Mouse (Mus musculus) embryonic facial prominence, embryonic 12.5 days (tissue): ENCODE results near the gene Gemin7. TPM values are rescaled to one million over a fixed set of nuclear protein-coding genes. Genes with fewer than 3 reads are reported as not detected.
A peak's percentile ranks its signal among the peaks of the same experiment; 100 is the strongest.

Experiments
- ATAC-seq: fragments of 200-750 bp; cut with Nextera tagmentation; 2 replicates; pipeline ENCODE4 v1.8.0; 2017; ENCODE audit not compliant: insufficient number of reproducible peaks, insufficient read depth, low FRiP score, low TSS enrichment
- H3K27ac ChIP-seq: fragments of 300-500 bp; sonication (generic); 2 replicates; pipeline ENCODE4 v1.5.1; 2016; ENCODE audit warnings: mild to moderate bottlenecking
- H3K27me3 ChIP-seq: fragments of 300-500 bp; sonication (generic); 2 replicates; pipeline ENCODE4 v1.6.1; 2016; ENCODE audit warnings: mild to moderate bottlenecking, moderate library complexity
- H3K36me3 ChIP-seq: fragments of 300-500 bp; sonication (generic); 2 replicates; pipeline ENCODE4 v1.6.1; 2016; ENCODE audit warnings: mild to moderate bottlenecking
- H3K4me1 ChIP-seq: fragments of 300-500 bp; sonication (generic); 2 replicates; pipeline ENCODE4 v1.6.1; 2016
- H3K4me2 ChIP-seq: fragments of 300-500 bp; sonication (generic); replicated peaks from 2 replicates; pipeline ENCODE4 v1.6.1; 2016; ENCODE audit warnings: mild to moderate bottlenecking, moderate library complexity
- H3K4me3 ChIP-seq: fragments of 300-500 bp; sonication (generic); 2 replicates; pipeline ENCODE4 v1.5.1; 2016; ENCODE audit warnings: mild to moderate bottlenecking
- H3K9ac ChIP-seq: fragments of 300-500 bp; sonication (generic); 2 replicates; pipeline ENCODE4 v1.6.1; 2016; ENCODE audit warnings: mild to moderate bottlenecking, moderate library complexity
- H3K9me3 ChIP-seq: fragments of 300-500 bp; sonication (generic); 2 replicates; pipeline ENCODE4 v1.6.1; 2016; ENCODE audit warnings: mild to moderate bottlenecking, moderate library complexity
- WGBS: fragments of 180-500 bp; shearing (Covaris S2); methylation state at CpG from one replicate; pipeline ENCODE4 v1.1.7; 2016; 5-methylcytosine and 5-hydroxymethylcytosine counted together
- polyA plus RNA-seq: library from polyadenylated mRNA; unstranded; fragments of >200 nt; fragmentation: Nextera tagmentation; extraction: Ambion mirVana; gene quantifications from 2 replicates; pipeline ENCODE4 v1.2.1, GENCODE M21; 2016

Gene Gemin7
- polyA plus RNA-seq, 1 experiment from 2014 or later, result 150 TPM

- no peaks in the 10 kb centered on the region for H3K9me3 ChIP-seq
- H3K36me3 ChIP-seq, result peaks cover 27% of the 10 kb centered on the region
- ATAC-seq, result peak; percentile 90
- under 1% methylated on average over 57 of the region's 57 CpGs for WGBS
- peak within 1 kb of the TSS; percentile 97 for H3K9ac ChIP-seq
- H3K27ac ChIP-seq, result peak within 1 kb of the TSS; percentile 72
- H3K4me3 ChIP-seq, result peak within 1 kb of the TSS; percentile 99
- peaks cover 18% of the 10 kb centered on the region for H3K4me1 ChIP-seq
- H3K27me3 ChIP-seq, result no peaks in the 10 kb centered on the region
- H3K4me2 ChIP-seq, result peak within 1 kb of the TSS; percentile 91
Observed at GRCm38 (mm10) chr7:19603849-19604605, 26.6 kb upstream of the Gemin7 start, which contains the start of gene Clasrp. Gene Clasrp, minus strand, starts transcription at chr7:19604486.

GRCm38 (mm10) chr7:19603055-19603454 is 25.7 kb upstream of the Gemin7 start:
- Histone ChIP-seq H3K4me3 (peak overlapping the region; percentile 99), H3K27ac (no peak overlapping the region), H3K9ac (peak overlapping the region; percentile 97; the same call in 1 of the 2 replicates), H3K27me3 (no peaks in the 10 kb centered on the region), H3K4me2 (peak overlapping the region; percentile 91), H3K4me1 (peaks cover 18% of the 10 kb centered on the region), H3K9me3 (no peaks in the 10 kb centered on the region), H3K36me3 (peaks cover 37% of the 10 kb centered on the region)
- 82% methylated on average over 12 of the region's 12 CpGs for WGBS
- ATAC-seq, result no peak

- Histone ChIP-seq H3K4me3 (no peak overlapping the region), H3K27me3 (no peaks in the 10 kb centered on the region), H3K36me3 (peaks cover 54% of the 10 kb centered on the region), H3K9me3 (no peaks in the 10 kb centered on the region), H3K9ac (no peak overlapping the region), H3K4me2 (no peak overlapping the region), H3K27ac (no peak overlapping the region), H3K4me1 (peaks cover 18% of the 10 kb centered on the region)
- no peak for ATAC-seq
- 71% methylated on average over 5 of the region's 5 CpGs for WGBS
Observed at GRCm38 (mm10) chr7:19600562-19600961, 23.2 kb upstream of the Gemin7 start.

GRCm38 (mm10) chr7:19593061-19593730 is 15.8 kb upstream of the Gemin7 start:
- H3K4me1 ChIP-seq, result no peaks in the 10 kb centered on the region
- H3K4me2 ChIP-seq, result no peak overlapping the region
- H3K9me3 ChIP-seq, result no peaks in the 10 kb centered on the region
- no peak overlapping the region for H3K4me3 ChIP-seq
- no peak for ATAC-seq
- peaks cover 89% of the 10 kb centered on the region for H3K36me3 ChIP-seq
- H3K27me3 ChIP-seq, result no peaks in the 10 kb centered on the region
- WGBS, result 92% methylated on average over 10 of the region's 10 CpGs
- no peak overlapping the region for H3K9ac ChIP-seq
- no peak overlapping the region for H3K27ac ChIP-seq

- Histone ChIP-seq H3K4me1 (no peaks in the 10 kb centered on the region), H3K27me3 (no peaks in the 10 kb centered on the region), H3K4me3 (no peak overlapping the region), H3K36me3 (peaks cover 97% of the 10 kb centered on the region), H3K9me3 (no peaks in the 10 kb centered on the region), H3K9ac (no peak overlapping the region), H3K4me2 (no peak overlapping the region), H3K27ac (no peak overlapping the region)
- WGBS, result 54% methylated on average over 3 of the region's 3 CpGs
- ATAC-seq, result no peak
Observed at GRCm38 (mm10) chr7:19589917-19590316, 12.5 kb upstream of the Gemin7 start.

GRCm38 (mm10) chr7:19589207-19589606 is 11.8 kb upstream of the Gemin7 start:
- ATAC-seq, result no peak
- Histone ChIP-seq H3K27ac (no peak overlapping the region), H3K4me2 (no peak overlapping the region), H3K36me3 (peaks cover 98% of the 10 kb centered on the region), H3K4me1 (no peaks in the 10 kb centered on the region), H3K9me3 (no peaks in the 10 kb centered on the region), H3K4me3 (no peak overlapping the region), H3K9ac (no peak overlapping the region), H3K27me3 (no peaks in the 10 kb centered on the region)
- WGBS, result 54% methylated on average over 3 of the region's 3 CpGs

- no peak overlapping the region for H3K4me3 ChIP-seq
- H3K27ac ChIP-seq, result no peak overlapping the region
- H3K9ac ChIP-seq, result no peak overlapping the region
- no peak for ATAC-seq
- H3K4me2 ChIP-seq, result no peak overlapping the region
- no peaks in the 10 kb centered on the region for H3K4me1 ChIP-seq
- WGBS, result 77% methylated on average over 46 of the region's 46 CpGs
- H3K36me3 ChIP-seq, result peaks cover 97% of the 10 kb centered on the region
- no peaks in the 10 kb centered on the region for H3K9me3 ChIP-seq
- H3K27me3 ChIP-seq, result no peaks in the 10 kb centered on the region
Observed at GRCm38 (mm10) chr7:19586269-19586668, 8.9 kb upstream of the Gemin7 start.

GRCm38 (mm10) chr7:19580634-19581033 is 3.2 kb upstream of the Gemin7 start:
- 84% methylated on average over 8 of the region's 8 CpGs for WGBS
- no peaks in the 10 kb centered on the region for H3K9me3 ChIP-seq
- H3K27ac ChIP-seq, result no peak overlapping the region
- H3K36me3 ChIP-seq, result peaks cover 58% of the 10 kb centered on the region
- no peak for ATAC-seq
- H3K4me1 ChIP-seq, result peaks cover 13% of the 10 kb centered on the region; the same call in 1 of the 2 replicates
- no peak overlapping the region for H3K9ac ChIP-seq
- peaks cover 34% of the 10 kb centered on the region for H3K27me3 ChIP-seq
- no peak overlapping the region for H3K4me2 ChIP-seq
- H3K4me3 ChIP-seq, result no peak overlapping the region

GRCm38 (mm10) chr7:19579751-19580150 is 2.4 kb upstream of the Gemin7 start:
- no peak for ATAC-seq
- Histone ChIP-seq H3K27ac (no peak overlapping the region), H3K4me3 (no peak overlapping the region), H3K4me1 (peaks cover 13% of the 10 kb centered on the region; the same call in 1 of the 2 replicates), H3K27me3 (peaks cover 38% of the 10 kb centered on the region), H3K9me3 (no peaks in the 10 kb centered on the region), H3K9ac (no peak overlapping the region), H3K36me3 (peaks cover 49% of the 10 kb centered on the region), H3K4me2 (no peak overlapping the region)
- WGBS, result 82% methylated on average over 10 of the region's 10 CpGs

- Histone ChIP-seq H3K9ac (no peak overlapping the region), H3K4me1 (peaks cover 13% of the 10 kb centered on the region; the same call in 1 of the 2 replicates), H3K4me2 (no peak overlapping the region), H3K27me3 (peaks cover 44% of the 10 kb centered on the region), H3K4me3 (no peak overlapping the region), H3K27ac (no peak overlapping the region), H3K9me3 (no peaks in the 10 kb centered on the region), H3K36me3 (peaks cover 36% of the 10 kb centered on the region)
- ATAC-seq, result no peak
- 63% methylated on average over 4 of the region's 4 CpGs for WGBS
Observed at GRCm38 (mm10) chr7:19578436-19578835, 1.0 kb upstream of the Gemin7 start.

GRCm38 (mm10) chr7:19577877-19578414 is 551 bp upstream of the Gemin7 start:
- H3K27me3 ChIP-seq, result peaks cover 44% of the 10 kb centered on the region
- H3K36me3 ChIP-seq, result peaks cover 33% of the 10 kb centered on the region
- H3K9ac ChIP-seq, result no peak overlapping the region

More at GRCm38 (mm10) chr7:19577877-19578414, 551 bp upstream of the Gemin7 start:
- ATAC-seq, result no peak
- no peaks in the 10 kb centered on the region for H3K9me3 ChIP-seq
- peaks cover 13% of the 10 kb centered on the region; the same call in 1 of the 2 replicates for H3K4me1 ChIP-seq
- no peak overlapping the region for H3K27ac ChIP-seq
- peak overlapping the region; percentile 64 for H3K4me2 ChIP-seq
- peak overlapping the region; percentile 37 for H3K4me3 ChIP-seq
- WGBS, result 22% methylated on average over 10 of the region's 10 CpGs
